Mouse (Mus musculus) small intestine, adult 2 months (tissue): ENCODE results near the gene Ulk4. TPM values are rescaled to one million over a fixed set of nuclear protein-coding genes. Genes with fewer than 3 reads are reported as not detected.
"Not testable (repeated sequence)": the region's sequence is repeated elsewhere in the genome, so short reads cannot be mapped to it uniquely, and the experiment has no call there.

Experiments used
- H3K27ac ChIP-seq: fragments of 200-500 bp; 2 replicates; pipeline ENCODE4 v1.5.1; 2012; ENCODE audit warnings: low read depth, low read length, control low read depth, inconsistent platforms; ENCODE audit not compliant: insufficient read depth
- H3K27me3 ChIP-seq: fragments of 200-500 bp; 2 replicates; pipeline ENCODE4 v1.6.1; 2012; ENCODE audit warnings: mild to moderate bottlenecking, moderate library complexity, low read length, inconsistent platforms; ENCODE audit not compliant: control insufficient read depth, insufficient read depth
- H3K36me3 ChIP-seq: fragments of 200-500 bp; 2 replicates; pipeline ENCODE4 v1.6.1; 2012; ENCODE audit warnings: mild to moderate bottlenecking, low read length, control low read depth, inconsistent platforms; ENCODE audit not compliant: control insufficient read depth, insufficient read depth
- H3K4me1 ChIP-seq: fragments of 200-500 bp; 2 replicates; pipeline ENCODE4 v1.6.1; 2012; ENCODE audit warnings: low read length, inconsistent platforms, mixed read lengths; ENCODE audit not compliant: control insufficient read depth, insufficient read depth, insufficient read length
- H3K4me3 ChIP-seq: fragments of 200-500 bp; 2 replicates; pipeline ENCODE4 v1.5.1; 2012; ENCODE audit warnings: low read depth, mild to moderate bottlenecking, control low read depth, inconsistent platforms, low read length, moderate library complexity
- CTCF ChIP-seq: fragments of 200-500 bp; IDR thresholded peaks from 2 replicates; pipeline ENCODE4 v1.5.1; 2012; ENCODE audit warnings: low read depth, mild to moderate bottlenecking, control low read depth, inconsistent platforms, low read length, moderate library complexity, mixed read lengths; ENCODE audit not compliant: insufficient replicate concordance, insufficient read length; ENCODE audit errors: extremely low read depth
- POLR2A ChIP-seq: fragments of 200-500 bp; IDR thresholded peaks from 2 replicates; pipeline ENCODE4 v1.6.1; 2012; ENCODE audit warnings: low read depth, mild to moderate bottlenecking, control low read depth, inconsistent platforms, low read length, moderate library complexity
- WGBS: fragments of 180-500 bp; shearing (Covaris S2); methylation state at CpG from one replicate; pipeline ENCODE4 v1.1.7; 2018; 5-methylcytosine and 5-hydroxymethylcytosine counted together
- polyA plus RNA-seq: library from polyadenylated mRNA; depleted of rRNA; stranded (reverse); fragments of >200 nt; gene quantifications from 2 replicates; pipeline ENCODE4 v1.2.3, GENCODE M21; 2012

Gene Ulk4
- polyA plus RNA-seq, 1 experiment = 0.65 TPM

GRCm38 (mm10) chr9:120919130-120919529, 357.9 kb downstream of the Ulk4 start:
- Histone ChIP-seq H3K36me3 (no peaks in the 10 kb centered on the region), H3K4me3 (no peak overlapping the region), H3K27me3 (no peaks in the 10 kb centered on the region), H3K4me1 (peaks cover 14% of the 10 kb centered on the region), H3K27ac (0 out of 2 replicates have a peak overlapping the region, but pooled peaks have one; percentile 6)
- TF ChIP-seq CTCF = no peak
- TF ChIP-seq POLR2A = no peak; the same call in 1 of the 2 replicates
- 34% methylated on average over 5 of the region's 5 CpGs for WGBS

GRCm38 (mm10) chr9:120918642-120919041, 358.4 kb downstream of the Ulk4 start:
- WGBS = 38% methylated on average over 6 of the region's 6 CpGs
- TF ChIP-seq CTCF (no peak), POLR2A (no peak)
- peaks cover 14% of the 10 kb centered on the region for H3K4me1 ChIP-seq
- no peak overlapping the region for H3K4me3 ChIP-seq
- no peak overlapping the region for H3K27ac ChIP-seq
- no peaks in the 10 kb centered on the region for H3K36me3 ChIP-seq
- H3K27me3 ChIP-seq = no peaks in the 10 kb centered on the region

GRCm38 (mm10) chr9:120918211-120918610, 358.8 kb downstream of the Ulk4 start:
- H3K27me3 ChIP-seq = no peaks in the 10 kb centered on the region
- H3K4me3 ChIP-seq = no peak overlapping the region
- TF ChIP-seq POLR2A (no peak), CTCF (no peak)
- peaks cover 14% of the 10 kb centered on the region for H3K4me1 ChIP-seq
- H3K27ac ChIP-seq = no peak overlapping the region
- WGBS = 82% methylated on average over 5 of the region's 5 CpGs
- H3K36me3 ChIP-seq = no peaks in the 10 kb centered on the region

GRCm38 (mm10) chr9:120917619-120918018, 359.4 kb downstream of the Ulk4 start:
- WGBS = 99% methylated on average over 2 of the region's 2 CpGs
- peaks cover 14% of the 10 kb centered on the region for H3K4me1 ChIP-seq
- H3K27ac ChIP-seq, H3K36me3 ChIP-seq, H3K4me3 ChIP-seq, H3K27me3 ChIP-seq: not testable (repeated sequence)

- peak overlapping the region; percentile 36; the same call in 1 of the 2 replicates for H3K27ac ChIP-seq
- H3K4me3 ChIP-seq = no peak overlapping the region
- TF ChIP-seq POLR2A (no peak), CTCF (peak; percentile 61; the same call in 1 of the 2 replicates)
- no peaks in the 10 kb centered on the region for H3K27me3 ChIP-seq
- WGBS = 82% methylated on average over 14 of the region's 14 CpGs
- H3K4me1 ChIP-seq = peaks cover 10% of the 10 kb centered on the region
- H3K36me3 ChIP-seq = no peaks in the 10 kb centered on the region
Measured at GRCm38 (mm10) chr9:120914877-120915459, 362.0 kb downstream of the Ulk4 start.

GRCm38 (mm10) chr9:120914429-120914828, 362.6 kb downstream of the Ulk4 start:
- 87% methylated on average over 4 of the region's 4 CpGs for WGBS
- TF ChIP-seq POLR2A (no peak), CTCF (no peak)
- peak overlapping the region; percentile 36; the same call in 1 of the 2 replicates for H3K27ac ChIP-seq
- H3K4me3 ChIP-seq = no peak overlapping the region
- no peaks in the 10 kb centered on the region for H3K27me3 ChIP-seq
- H3K36me3 ChIP-seq = no peaks in the 10 kb centered on the region
- H3K4me1 ChIP-seq = peaks cover 6% of the 10 kb centered on the region

- no peak overlapping the region for H3K27ac ChIP-seq
- no peaks in the 10 kb centered on the region for H3K4me1 ChIP-seq
- H3K27me3 ChIP-seq = no peaks in the 10 kb centered on the region
- no peak overlapping the region for H3K4me3 ChIP-seq
- H3K36me3 ChIP-seq = no peaks in the 10 kb centered on the region
- 75% methylated on average over 13 of the region's 13 CpGs for WGBS
- no peak for TF ChIP-seq POLR2A
- TF ChIP-seq CTCF = no peak
Measured at GRCm38 (mm10) chr9:120913152-120913551, 363.8 kb downstream of the Ulk4 start.
